Mouse (Mus musculus): ENCODE results near the gene Zan. TPM values are rescaled to one million over a fixed set of nuclear protein-coding genes. Genes with fewer than 3 reads are reported as not detected.

Gene Zan
- polyA plus RNA-seq, 1 experiment, result not detected

DNA sequence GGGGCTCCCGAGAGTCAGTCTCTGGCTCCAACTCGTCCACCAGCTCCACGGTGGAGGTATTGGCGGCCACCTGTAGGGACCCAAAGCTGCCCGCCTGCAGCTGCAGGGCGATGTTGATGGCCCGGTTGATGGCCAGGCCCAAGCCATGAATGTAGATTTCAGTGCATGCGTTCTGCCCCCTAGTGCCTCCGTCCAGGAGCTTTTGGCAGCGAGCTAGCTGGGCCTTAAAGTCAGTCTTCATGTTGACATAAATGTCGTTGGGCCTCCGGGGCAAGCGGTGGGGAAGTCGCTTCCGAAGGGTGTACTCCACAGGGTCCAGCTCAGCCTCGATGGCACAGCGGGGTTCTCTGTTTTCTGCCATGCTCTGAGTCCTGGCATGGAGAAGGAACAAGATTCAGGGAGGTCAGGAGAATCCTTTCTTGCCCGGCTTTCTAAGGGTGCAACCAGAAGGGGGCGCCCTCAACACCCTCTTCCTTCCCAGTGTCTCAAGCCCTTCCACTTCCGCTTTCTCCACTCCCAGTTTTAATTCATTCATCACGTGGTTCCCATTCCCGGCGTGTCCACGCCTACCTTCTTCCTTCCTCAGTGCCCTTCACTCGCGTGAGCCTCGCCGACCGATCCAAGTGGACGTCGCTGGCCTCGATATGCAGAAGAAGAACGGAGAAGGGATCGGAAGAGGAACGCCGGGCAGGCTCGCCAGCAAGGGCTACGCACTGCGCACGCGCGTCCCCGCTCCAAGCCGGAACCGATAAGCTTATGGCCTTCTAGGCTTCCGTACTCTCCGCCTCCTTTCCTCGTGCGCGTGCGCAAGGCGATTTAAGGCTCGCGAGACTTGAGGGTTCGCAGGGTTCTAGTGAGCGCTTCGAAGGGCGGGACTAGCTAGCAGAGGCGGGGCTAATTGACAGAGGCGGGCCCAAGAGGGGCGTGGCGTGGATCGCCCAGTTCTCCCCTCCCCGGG lies 25.1 kb upstream of the Zan start, which contains the start of gene Pop7:
Pop7 (minus strand) TSS at position 810 of the 958 bp plus-strand sequence.
- Histone ChIP-seq H3K36me3 (replicated peaks; ENCODE audit: low read length) (peaks cover 10% of the 10 kb centered on the region), H3K4me1 (peaks cover 36% of the 10 kb centered on the region), H3K4me3 (replicated peaks) (peak within 1 kb of the TSS; percentile 99), H3K27me3 (replicated peaks) (no peaks in the 10 kb centered on the region), H3K9me3 (peaks cover 2% of the 10 kb centered on the region; the same call in 1 of the 2 replicates)
- TF ChIP-seq FLI1 (IDR thresholded peaks at IDR 0.05; ENCODE audit: low read length) (no peak), GATA1 (IDR thresholded peaks at IDR 0.05; ENCODE audit: borderline replicate concordance, low read length) (peak; percentile 91)

DNA sequence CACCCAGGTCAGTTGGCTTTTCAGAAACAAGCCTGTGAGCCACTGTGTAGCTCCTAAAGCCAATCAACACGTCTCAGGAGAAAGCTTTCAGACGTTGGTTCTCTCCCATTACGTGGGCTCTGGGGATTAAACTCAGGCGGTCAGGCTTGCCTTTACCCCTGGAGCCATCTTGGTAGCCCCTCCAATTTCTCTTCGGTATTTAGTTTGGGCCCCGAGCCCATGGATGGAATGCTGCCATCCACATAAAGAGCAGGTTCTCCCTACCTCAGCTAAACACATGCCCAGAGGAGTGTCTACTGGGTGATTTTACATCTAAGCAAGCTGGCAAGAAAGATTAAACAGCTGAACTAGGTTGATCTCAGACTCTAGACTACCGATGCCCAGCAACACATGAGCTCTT lies 23.3 kb upstream of the Zan start:
- H3K4me1 ChIP-seq, result peaks cover 36% of the 10 kb centered on the region
- TF ChIP-seq GATA1 (IDR thresholded peaks at IDR 0.05; ENCODE audit: borderline replicate concordance, low read length) (no peak), FLI1 (IDR thresholded peaks at IDR 0.05; ENCODE audit: low read length) (no peak)

DNA sequence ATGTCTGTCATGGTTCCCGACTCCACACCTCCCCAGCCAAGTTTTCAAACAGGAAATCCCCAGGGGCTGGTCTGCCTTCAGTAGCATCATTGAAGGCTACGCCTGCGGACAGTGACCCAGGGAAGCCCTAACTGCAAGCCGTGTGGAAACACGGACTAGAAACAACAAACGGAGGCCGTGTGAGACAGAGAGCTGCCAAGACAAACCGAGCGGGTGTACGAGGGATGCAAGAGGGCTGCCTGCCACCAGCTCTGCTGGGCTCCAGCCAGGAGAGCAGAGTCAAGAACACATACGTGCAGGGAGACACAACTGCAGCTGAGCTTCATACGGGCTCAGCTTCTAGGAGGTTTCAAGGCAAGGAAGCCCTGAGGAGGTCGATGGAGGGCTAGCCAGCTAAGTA lies 17.0 kb upstream of the Zan start:
- Histone ChIP-seq H3K27me3 (replicated peaks) (peaks cover 26% of the 10 kb centered on the region), H3K4me1 (no peaks in the 10 kb centered on the region)
- TF ChIP-seq FLI1 (IDR thresholded peaks at IDR 0.05; ENCODE audit: low read length), result no peak
- no peak for TF ChIP-seq GATA1 (IDR thresholded peaks at IDR 0.05; ENCODE audit: borderline replicate concordance, low read length)

More for the DNA sequence above, 23.3 kb upstream of the Zan start:
- no peaks in the 10 kb centered on the region for H3K9me3 ChIP-seq
- no peak overlapping the region for H3K4me3 ChIP-seq (replicated peaks)
- no peaks in the 10 kb centered on the region for H3K27me3 ChIP-seq (replicated peaks)
- H3K36me3 ChIP-seq (replicated peaks; ENCODE audit: low read length), result peaks cover 10% of the 10 kb centered on the region

DNA sequence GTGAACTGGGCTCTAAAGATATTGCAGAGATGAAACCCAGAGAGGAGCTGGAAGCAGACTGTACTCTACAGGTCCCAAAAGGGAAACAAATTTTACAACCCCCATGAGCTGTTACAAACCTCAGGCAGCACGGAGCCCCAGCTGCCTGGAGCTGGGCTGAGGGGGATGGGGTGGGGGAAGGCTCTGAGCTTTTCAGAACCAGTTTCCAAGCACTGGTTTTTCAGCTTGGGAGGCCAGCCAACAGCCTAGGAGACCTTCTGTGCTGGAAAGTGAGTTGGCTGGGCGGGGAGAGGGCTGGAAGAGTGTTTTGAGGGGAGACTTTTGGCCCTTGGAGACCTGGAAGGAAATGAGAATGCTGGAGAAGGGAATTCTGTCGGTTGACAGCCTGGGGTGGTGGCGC lies 14.7 kb upstream of the Zan start:
- no peaks in the 10 kb centered on the region for H3K36me3 ChIP-seq (replicated peaks; ENCODE audit: low read length)
- H3K4me1 ChIP-seq, result no peaks in the 10 kb centered on the region
- TF ChIP-seq GATA1 (IDR thresholded peaks at IDR 0.05; ENCODE audit: borderline replicate concordance, low read length) (no peak), FLI1 (IDR thresholded peaks at IDR 0.05; ENCODE audit: low read length) (no peak)
- peaks cover 7% of the 10 kb centered on the region for H3K9me3 ChIP-seq
- H3K27me3 ChIP-seq (replicated peaks), result peaks cover 36% of the 10 kb centered on the region
- no peak overlapping the region for H3K4me3 ChIP-seq (replicated peaks)

More for the DNA sequence above, 17.0 kb upstream of the Zan start:
- Histone ChIP-seq H3K36me3 (replicated peaks; ENCODE audit: low read length) (no peaks in the 10 kb centered on the region), H3K4me3 (replicated peaks) (no peak overlapping the region), H3K9me3 (no peaks in the 10 kb centered on the region)

DNA sequence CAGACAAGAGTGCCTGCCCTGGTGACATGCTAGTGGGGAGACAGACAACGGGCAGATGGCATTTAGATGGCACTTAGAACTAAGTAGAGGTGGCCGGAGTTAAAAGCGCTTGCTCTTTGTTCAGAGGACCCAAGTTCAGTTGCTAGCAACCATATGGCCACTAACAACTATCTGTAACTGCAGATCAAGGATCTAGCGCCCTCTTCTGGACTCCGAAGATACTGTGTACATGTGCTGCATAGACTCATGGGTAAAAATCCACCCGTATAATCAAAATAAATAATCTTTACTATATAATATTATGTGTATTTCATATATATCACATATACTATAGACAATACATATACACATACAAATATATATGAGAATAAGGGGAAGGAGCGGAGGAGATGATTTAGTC lies 10.8 kb upstream of the Zan start:
- TF ChIP-seq GATA1 (IDR thresholded peaks at IDR 0.05; ENCODE audit: borderline replicate concordance, low read length) (no peak), FLI1 (IDR thresholded peaks at IDR 0.05; ENCODE audit: low read length) (no peak)

DNA sequence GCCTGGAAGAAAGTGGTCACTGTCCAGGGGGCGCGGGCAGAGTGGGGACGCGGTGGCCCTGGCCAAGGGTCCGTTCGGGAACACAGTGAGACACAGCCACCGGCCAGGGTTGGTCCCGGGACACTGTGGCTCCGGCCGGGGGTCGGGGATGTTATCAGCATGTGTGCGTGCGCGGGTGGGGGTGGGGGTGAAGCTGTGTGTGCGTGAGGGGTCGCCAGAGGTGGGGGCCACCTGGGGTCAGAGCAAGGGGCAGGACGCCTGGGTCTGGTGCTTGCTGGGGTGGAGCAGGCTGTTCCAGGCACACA lies 8.9 kb upstream of the Zan start:
- TF ChIP-seq FLI1 (IDR thresholded peaks at IDR 0.05; ENCODE audit: low read length), result no peak
- TF ChIP-seq GATA1 (IDR thresholded peaks at IDR 0.05; ENCODE audit: borderline replicate concordance, low read length), result no peak
- Histone ChIP-seq H3K36me3 (replicated peaks; ENCODE audit: low read length) (no peaks in the 10 kb centered on the region), H3K4me1 (no peaks in the 10 kb centered on the region), H3K9me3 (peaks cover 7% of the 10 kb centered on the region), H3K4me3 (replicated peaks) (no peak overlapping the region), H3K27me3 (replicated peaks) (peaks cover 64% of the 10 kb centered on the region)

More for the DNA sequence above, 10.8 kb upstream of the Zan start:
- Histone ChIP-seq H3K4me1 (no peaks in the 10 kb centered on the region), H3K27me3 (replicated peaks) (peaks cover 62% of the 10 kb centered on the region), H3K36me3 (replicated peaks; ENCODE audit: low read length) (no peaks in the 10 kb centered on the region), H3K4me3 (replicated peaks) (no peak overlapping the region), H3K9me3 (peaks cover 7% of the 10 kb centered on the region)

DNA sequence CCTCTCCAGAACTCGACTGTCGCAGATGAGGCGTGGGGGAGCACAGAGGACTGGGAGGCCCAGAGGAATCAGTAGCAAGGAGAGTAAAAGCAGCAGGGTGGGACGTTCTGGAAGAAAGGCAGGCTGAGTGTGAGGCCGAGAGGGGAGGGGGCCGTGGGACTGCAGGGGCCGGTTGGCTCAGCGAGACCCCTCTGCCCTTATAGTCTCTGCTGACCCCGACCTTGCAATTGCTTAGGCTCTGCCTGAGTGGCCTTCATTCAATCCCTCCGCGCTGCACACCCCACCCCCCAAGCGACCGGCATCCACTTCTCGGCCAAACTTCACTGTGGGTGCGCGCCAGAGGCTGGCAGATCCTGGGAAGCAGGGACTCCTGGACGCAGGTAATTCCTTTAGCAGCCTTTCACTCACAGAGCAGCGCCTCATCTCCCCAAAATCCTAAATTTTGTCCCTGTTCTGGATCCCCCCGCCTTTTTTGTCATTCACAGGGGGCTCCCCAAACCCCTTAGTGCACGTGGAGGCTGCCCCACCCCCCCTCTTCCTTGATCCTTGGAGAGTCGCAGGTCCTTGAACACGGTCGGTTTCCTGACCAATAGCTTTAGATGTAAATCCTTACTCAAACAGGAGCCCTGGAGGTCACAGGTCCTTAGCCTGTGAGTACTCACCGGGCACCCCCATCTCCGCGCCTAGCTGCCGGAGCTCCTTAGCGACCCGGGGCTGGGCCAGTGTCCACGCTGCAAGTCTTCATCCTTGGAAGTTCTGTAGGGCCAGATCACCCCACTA lies 8.4 kb upstream of the Zan start:
- Histone ChIP-seq H3K4me3 (replicated peaks) (no peak overlapping the region), H3K36me3 (replicated peaks; ENCODE audit: low read length) (no peaks in the 10 kb centered on the region), H3K4me1 (no peaks in the 10 kb centered on the region), H3K9me3 (peaks cover 7% of the 10 kb centered on the region), H3K27me3 (replicated peaks) (peaks cover 66% of the 10 kb centered on the region)
- TF ChIP-seq GATA1 (IDR thresholded peaks at IDR 0.05; ENCODE audit: borderline replicate concordance, low read length), result no peak
- TF ChIP-seq FLI1 (IDR thresholded peaks at IDR 0.05; ENCODE audit: low read length), result no peak

DNA sequence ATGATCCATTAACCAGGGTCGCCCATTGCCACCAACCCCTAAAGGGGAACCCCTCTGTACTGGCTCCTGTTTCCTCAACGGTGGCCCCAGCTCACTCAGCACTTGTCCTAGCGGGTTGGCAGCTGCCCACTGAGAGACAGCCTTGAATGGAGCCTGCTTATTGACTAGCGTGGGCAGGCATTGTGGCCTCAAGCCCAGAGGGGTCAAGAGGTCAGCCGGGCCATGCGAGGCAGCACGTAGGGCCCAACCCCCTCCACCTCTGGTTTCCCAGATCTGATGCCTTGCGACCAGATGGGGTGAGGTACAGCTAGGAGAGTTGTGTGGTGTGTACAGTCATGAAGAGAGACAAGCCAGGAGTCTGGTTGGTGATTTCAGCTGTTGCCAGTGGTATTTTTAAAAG lies 5.0 kb upstream of the Zan start:
- no peaks in the 10 kb centered on the region for H3K36me3 ChIP-seq (replicated peaks; ENCODE audit: low read length)
- TF ChIP-seq GATA1 (IDR thresholded peaks at IDR 0.05; ENCODE audit: borderline replicate concordance, low read length) (no peak), FLI1 (IDR thresholded peaks at IDR 0.05; ENCODE audit: low read length) (no peak)
- 0 out of 2 replicates have a peak, but pooled peaks cover under 1% of the 10 kb centered on the region for H3K9me3 ChIP-seq
- H3K27me3 ChIP-seq (replicated peaks), result peaks cover 60% of the 10 kb centered on the region
- no peaks in the 10 kb centered on the region for H3K4me1 ChIP-seq
- no peak overlapping the region for H3K4me3 ChIP-seq (replicated peaks)

DNA sequence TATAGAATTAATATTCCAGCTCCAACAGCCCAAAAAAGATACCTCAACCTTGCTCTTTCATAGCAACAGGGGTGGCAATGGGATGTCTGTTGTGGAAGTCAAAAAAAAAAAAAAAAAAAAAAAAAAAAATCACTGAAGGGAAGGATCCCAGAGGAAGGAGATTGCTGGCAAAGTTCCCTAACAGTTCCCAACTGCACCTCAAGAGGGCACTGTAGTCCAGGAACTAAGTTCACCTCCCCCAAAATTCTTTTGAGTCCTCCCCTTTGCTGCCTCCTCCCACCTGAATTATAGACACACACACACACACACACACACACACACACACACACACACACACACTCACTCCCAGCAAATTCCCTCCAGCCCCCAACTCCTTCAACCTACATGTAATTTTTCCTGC lies 4.3 kb upstream of the Zan start:
- H3K9me3 ChIP-seq, result no peaks in the 10 kb centered on the region
- TF ChIP-seq GATA1 (IDR thresholded peaks at IDR 0.05; ENCODE audit: borderline replicate concordance, low read length) (no peak), FLI1 (IDR thresholded peaks at IDR 0.05; ENCODE audit: low read length) (no peak)
- H3K4me1 ChIP-seq, result no peaks in the 10 kb centered on the region
- peaks cover 56% of the 10 kb centered on the region for H3K27me3 ChIP-seq (replicated peaks)
- no peaks in the 10 kb centered on the region for H3K36me3 ChIP-seq (replicated peaks; ENCODE audit: low read length)
- no peak overlapping the region for H3K4me3 ChIP-seq (replicated peaks)

Data from megakaryocyte, embryonic 14.5 days (primary cell).